ENCODE assay signal across 17 mouse cellular contexts in the genomic region with DNA sequence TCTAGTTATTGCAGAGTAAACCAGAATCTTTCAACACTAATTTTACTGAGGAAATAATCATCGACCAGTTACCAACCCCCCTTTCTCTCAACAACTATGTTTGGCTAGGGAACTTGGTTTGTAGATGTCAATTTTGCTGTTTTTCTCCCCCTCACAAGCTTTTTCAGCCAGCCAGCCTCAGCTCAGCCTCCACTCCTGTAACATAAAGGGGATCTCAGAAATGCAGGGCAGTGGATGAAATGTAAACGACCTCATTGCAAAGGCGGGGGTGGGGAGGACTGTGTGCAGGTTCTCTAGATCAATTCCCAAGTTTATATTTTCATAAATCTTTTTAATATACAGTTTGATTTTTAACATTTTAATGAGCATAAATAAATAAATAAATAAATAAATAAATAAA.
A peak's percentile ranks its signal among the peaks of the same experiment; 100 is the strongest.
DNase-seq lines count a peak whose midpoint lies in the region; ATAC-seq and TF ChIP-seq lines count a peak whose summit lies in the region.
"Had no signal": no experiment of that assay in that cellular context is flagged by ENCODE, and none has a peak within 500 bp of the region (broad histone marks: within the 10 kb centered on the region; RNA-seq: fewer than 3 reads in every experiment).

No protein-coding gene starts in this region.

- ATAC-seq in forebrain, embryonic 13.5 days = no peak
- no peak for ATAC-seq in forebrain, embryonic 16.5 days
- ATAC-seq in midbrain, embryonic 11.5 days (ENCODE audit: low FRiP score) = no peak
- no peak for ATAC-seq in midbrain, postnatal 0 days (ENCODE audit: low FRiP score)
- ATAC-seq in forebrain, embryonic 14.5 days = no peak
- ATAC-seq: intestine, embryonic 15.5 days had no signal

- TF ChIP-seq POLR2A in brain, embryonic 14.5 days (IDR thresholded peaks at IDR 0.05; ENCODE audit: borderline replicate concordance, extremely low read depth, insufficient read depth, insufficient read length, poor library complexity, severe bottlenecking) = no peak

- WGBS in forebrain, embryonic 13.5 days = 33% methylated on average over 3 of the region's 3 CpGs
- WGBS in forebrain, embryonic 16.5 days = 26% methylated on average over 3 of the region's 3 CpGs
- 60% methylated on average over 3 of the region's 3 CpGs for WGBS in midbrain, embryonic 11.5 days
- WGBS in midbrain, postnatal 0 days = 56% methylated on average over 3 of the region's 3 CpGs
- WGBS in forebrain, embryonic 14.5 days = 29% methylated on average over 3 of the region's 3 CpGs

- no peaks in the 10 kb centered on the region for H3K27me3 ChIP-seq in forebrain, embryonic 13.5 days
- H3K27me3 ChIP-seq in forebrain, embryonic 16.5 days (replicated peaks; ENCODE audit: control insufficient read depth, insufficient read depth, low read length) = no peaks in the 10 kb centered on the region
- H3K27me3 ChIP-seq in midbrain, embryonic 11.5 days (ENCODE audit: control insufficient read depth, insufficient read depth, low read length) = no peaks in the 10 kb centered on the region
- H3K27me3 ChIP-seq in midbrain, postnatal 0 days (ENCODE audit: insufficient read depth, low read length) = no peaks in the 10 kb centered on the region
- H3K27me3 ChIP-seq in forebrain, embryonic 14.5 days (replicated peaks; ENCODE audit: control insufficient read depth, insufficient read depth, low read length) = no peaks in the 10 kb centered on the region
- H3K27me3 ChIP-seq: embryonic facial prominence, embryonic 12.5 days; heart, embryonic 12.5 days; hindbrain, embryonic 12.5 days; intestine, embryonic 15.5 days had no signal

- no peak for TF ChIP-seq CTCF in midbrain, postnatal 0 days (IDR thresholded peaks at IDR 0.05)
- no peak for TF ChIP-seq CTCF in brain, embryonic 14.5 days (IDR thresholded peaks at IDR 0.05; ENCODE audit: borderline replicate concordance, extremely low read depth, insufficient read depth, insufficient read length)

- peak overlapping the region; percentile 45; the same call in 1 of the 2 replicates for H3K9ac ChIP-seq in forebrain, embryonic 13.5 days
- H3K9ac ChIP-seq in forebrain, embryonic 16.5 days (replicated peaks; ENCODE audit: low read depth, low read length) = no peak overlapping the region
- no peak overlapping the region for H3K9ac ChIP-seq in midbrain, embryonic 11.5 days (ENCODE audit: low read length)
- H3K9ac ChIP-seq in midbrain, postnatal 0 days (replicated peaks; ENCODE audit: low read length, poor library complexity, severe bottlenecking) = no peak overlapping the region
- no peak overlapping the region for H3K9ac ChIP-seq in forebrain, embryonic 14.5 days (ENCODE audit: low read length)
- H3K9ac ChIP-seq: embryonic facial prominence, embryonic 12.5 days; heart, embryonic 12.5 days; hindbrain, embryonic 12.5 days; intestine, embryonic 15.5 days had no signal

- no peaks in the 10 kb centered on the region for H3K36me3 ChIP-seq in forebrain, embryonic 13.5 days (ENCODE audit: poor library complexity, severe bottlenecking)
- H3K36me3 ChIP-seq in forebrain, embryonic 16.5 days (ENCODE audit: control insufficient read depth, insufficient read depth) = no peaks in the 10 kb centered on the region
- H3K36me3 ChIP-seq in midbrain, embryonic 11.5 days (ENCODE audit: control insufficient read depth, insufficient read depth, low read length) = no peaks in the 10 kb centered on the region
- no peaks in the 10 kb centered on the region for H3K36me3 ChIP-seq in midbrain, postnatal 0 days (ENCODE audit: insufficient read depth, low read length)
- H3K36me3 ChIP-seq in forebrain, embryonic 14.5 days (ENCODE audit: control insufficient read depth, insufficient read depth, low read length) = no peaks in the 10 kb centered on the region
- H3K36me3 ChIP-seq: embryonic facial prominence, embryonic 12.5 days; heart, embryonic 12.5 days; hindbrain, embryonic 12.5 days; intestine, embryonic 15.5 days had no signal

- DNase-seq in midbrain, embryonic 11.5 days (ENCODE audit: low spot score, missing footprints) = peak; percentile 76
- no peak for DNase-seq in midbrain, postnatal 0 days (ENCODE audit: low spot score)
- peak; percentile 62 for DNase-seq in brain, embryonic 14.5 days (ENCODE audit: low read depth)
- DNase-seq in forebrain, embryonic 14.5 days (ENCODE audit: low spot score) = peak; percentile 22
- DNase-seq in frontal cortex, postnatal 14 days (ENCODE audit: low spot score in 2 of 2) = no peak
- DNase-seq: adrenal gland, adult 2 months; adrenal gland, postnatal 25 days; cerebellum, adult 2 months; cerebellum, postnatal 10 days; gastrocnemius, postnatal 10 days; kidney, adult 18-20 months had no signal

- no peak overlapping the region for H3K4me3 ChIP-seq in forebrain, embryonic 13.5 days
- no peak overlapping the region for H3K4me3 ChIP-seq in forebrain, embryonic 16.5 days (replicated peaks; ENCODE audit: low read length)
- H3K4me3 ChIP-seq in midbrain, embryonic 11.5 days (ENCODE audit: low read depth, low read length) = no peak overlapping the region
- no peak overlapping the region for H3K4me3 ChIP-seq in midbrain, postnatal 0 days (ENCODE audit: low read depth, low read length)
- H3K4me3 ChIP-seq in forebrain, embryonic 14.5 days (ENCODE audit: low read depth, low read length) = no peak overlapping the region
- H3K4me3 ChIP-seq: embryonic facial prominence, embryonic 12.5 days; heart, embryonic 12.5 days; hindbrain, embryonic 12.5 days; intestine, embryonic 15.5 days had no signal

- H3K4me2 ChIP-seq in forebrain, embryonic 13.5 days = peak overlapping the region; percentile 14; the same call in 1 of the 2 replicates
- H3K4me2 ChIP-seq in forebrain, embryonic 16.5 days (ENCODE audit: low read length) = no peak overlapping the region
- no peak overlapping the region for H3K4me2 ChIP-seq in midbrain, embryonic 11.5 days
- H3K4me2 ChIP-seq in midbrain, postnatal 0 days (ENCODE audit: low read depth, low read length, poor library complexity, severe bottlenecking) = no peak overlapping the region
- H3K4me2 ChIP-seq in forebrain, embryonic 14.5 days (ENCODE audit: low read length) = no peak overlapping the region
- H3K4me2 ChIP-seq: embryonic facial prominence, embryonic 12.5 days; heart, embryonic 12.5 days; hindbrain, embryonic 12.5 days; intestine, embryonic 15.5 days had no signal

- H3K4me1 ChIP-seq in forebrain, embryonic 13.5 days = peaks cover 63% of the 10 kb centered on the region
- H3K4me1 ChIP-seq in forebrain, embryonic 16.5 days (replicated peaks; ENCODE audit: control insufficient read depth, insufficient read depth, low read length) = peaks cover 22% of the 10 kb centered on the region
- H3K4me1 ChIP-seq in midbrain, embryonic 11.5 days (ENCODE audit: control insufficient read depth, insufficient read depth, low read length) = peaks cover 33% of the 10 kb centered on the region
- peaks cover 5% of the 10 kb centered on the region; the same call in 1 of the 2 replicates for H3K4me1 ChIP-seq in midbrain, postnatal 0 days (ENCODE audit: insufficient read depth, low read length)
- peaks cover 35% of the 10 kb centered on the region for H3K4me1 ChIP-seq in forebrain, embryonic 14.5 days (ENCODE audit: control insufficient read depth, insufficient read depth, low read length)
- H3K4me1 ChIP-seq: intestine, embryonic 15.5 days had no signal

- H3K27ac ChIP-seq in forebrain, embryonic 13.5 days = peak overlapping the region; percentile 76
- H3K27ac ChIP-seq in forebrain, embryonic 16.5 days (ENCODE audit: low read length) = no peak overlapping the region
- no peak overlapping the region for H3K27ac ChIP-seq in midbrain, embryonic 11.5 days (ENCODE audit: low read depth, low read length)
- no peak overlapping the region for H3K27ac ChIP-seq in midbrain, postnatal 0 days (ENCODE audit: low read depth, low read length)
- no peak overlapping the region for H3K27ac ChIP-seq in forebrain, embryonic 14.5 days (ENCODE audit: low read depth, low read length)
- H3K27ac ChIP-seq: embryonic facial prominence, embryonic 12.5 days; hindbrain, embryonic 12.5 days; intestine, embryonic 15.5 days had no signal

- H3K9me3 ChIP-seq in forebrain, embryonic 13.5 days (replicated peaks) = no peaks in the 10 kb centered on the region
- H3K9me3 ChIP-seq in forebrain, embryonic 16.5 days (ENCODE audit: control insufficient read depth, low read length) = no peaks in the 10 kb centered on the region
- H3K9me3 ChIP-seq in midbrain, embryonic 11.5 days (ENCODE audit: control insufficient read depth, low read length) = no peaks in the 10 kb centered on the region
- no peaks in the 10 kb centered on the region for H3K9me3 ChIP-seq in midbrain, postnatal 0 days (ENCODE audit: low read length)
- H3K9me3 ChIP-seq in forebrain, embryonic 14.5 days (replicated peaks; ENCODE audit: control insufficient read depth, low read length) = no peaks in the 10 kb centered on the region
- H3K9me3 ChIP-seq: embryonic facial prominence, embryonic 12.5 days; heart, embryonic 12.5 days; hindbrain, embryonic 12.5 days; intestine, embryonic 15.5 days had no signal

Comparison
In these comparisons a context has a peak if more than half of its experiments do, and no peak if none do; other contexts are left out.
1. DNase-seq: peak in midbrain, embryonic 11.5 days (single experiment), brain, embryonic 14.5 days (single experiment) and forebrain, embryonic 14.5 days (single experiment); none in midbrain, postnatal 0 days (single experiment) and frontal cortex, postnatal 14 days (0 of 2).